Mouse (Mus musculus): ENCODE measurements around the gene Ak1.

Gene Ak1

DNA sequence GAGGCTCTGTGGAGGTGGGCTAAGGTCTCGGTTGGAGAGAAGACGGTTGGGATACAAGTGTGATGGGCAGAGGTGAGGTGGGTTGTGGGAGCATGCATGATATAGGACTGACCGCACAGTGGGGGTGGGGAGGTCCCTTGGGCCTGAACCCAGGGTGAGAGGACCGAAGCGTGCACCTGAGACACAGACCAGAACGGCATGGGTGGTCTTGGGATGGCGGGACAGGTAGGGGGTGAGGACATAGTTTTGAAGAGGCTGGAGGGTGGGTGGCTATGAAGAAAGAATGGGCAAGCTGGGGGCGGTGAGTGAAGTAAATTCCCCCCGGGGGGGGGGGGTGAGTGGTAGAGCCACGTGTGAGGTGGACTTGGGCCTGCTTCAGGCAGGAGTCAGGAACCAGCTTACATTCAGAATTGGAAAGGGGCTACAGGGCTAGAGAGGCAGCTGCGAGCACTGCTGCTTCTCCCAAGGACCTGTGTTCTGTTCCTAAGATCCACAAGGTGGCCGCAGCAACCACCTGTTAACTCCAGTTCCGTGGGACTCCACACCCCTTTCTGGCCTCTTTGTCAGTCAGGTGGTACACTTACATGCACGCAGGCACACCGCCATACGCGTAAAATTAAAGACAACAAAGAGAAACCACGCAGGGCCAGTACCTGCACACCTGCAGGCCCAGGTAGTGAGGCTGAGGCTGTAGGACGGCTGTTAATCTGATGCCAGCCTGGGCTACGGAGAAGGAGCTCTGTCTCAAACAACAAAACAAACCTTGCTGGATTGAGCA, 5.9 kb downstream of the Ak1 start:
- no peak for DNase-seq (ENCODE audit: low read depth, low spot score)

DNA sequence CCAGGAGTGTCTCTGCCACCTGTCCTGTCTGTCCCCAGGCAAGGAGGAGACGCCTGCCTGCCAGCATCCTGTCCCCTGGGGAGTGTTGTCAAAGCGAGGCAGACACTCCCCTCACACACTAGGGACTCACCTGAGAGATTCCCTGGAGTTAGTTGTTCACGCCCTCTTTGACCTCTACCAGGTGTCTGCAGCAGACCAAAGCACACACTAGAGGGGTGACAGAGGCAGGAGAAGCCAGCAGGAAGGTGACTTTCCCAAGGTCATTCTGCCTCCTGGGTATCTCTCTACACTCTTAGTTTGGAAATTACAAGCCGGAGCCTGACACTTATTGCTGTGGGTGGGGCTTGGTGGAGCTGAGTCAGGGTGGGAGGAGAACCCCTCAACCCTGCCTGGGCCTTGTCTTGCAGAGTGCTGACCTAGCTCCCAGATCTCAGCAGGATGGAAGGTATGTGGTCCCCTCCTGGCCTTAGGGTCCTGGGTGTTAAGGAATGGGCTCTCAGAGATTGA, 6.5 kb downstream of the Ak1 start:
- no peak for DNase-seq (ENCODE audit: low read depth, low spot score)

GRCm38 (mm10) chr2:32628729-32629128, 7.2 kb downstream of the Ak1 start:
- DNase-seq (ENCODE audit: low read depth, low spot score): no peak

DNA sequence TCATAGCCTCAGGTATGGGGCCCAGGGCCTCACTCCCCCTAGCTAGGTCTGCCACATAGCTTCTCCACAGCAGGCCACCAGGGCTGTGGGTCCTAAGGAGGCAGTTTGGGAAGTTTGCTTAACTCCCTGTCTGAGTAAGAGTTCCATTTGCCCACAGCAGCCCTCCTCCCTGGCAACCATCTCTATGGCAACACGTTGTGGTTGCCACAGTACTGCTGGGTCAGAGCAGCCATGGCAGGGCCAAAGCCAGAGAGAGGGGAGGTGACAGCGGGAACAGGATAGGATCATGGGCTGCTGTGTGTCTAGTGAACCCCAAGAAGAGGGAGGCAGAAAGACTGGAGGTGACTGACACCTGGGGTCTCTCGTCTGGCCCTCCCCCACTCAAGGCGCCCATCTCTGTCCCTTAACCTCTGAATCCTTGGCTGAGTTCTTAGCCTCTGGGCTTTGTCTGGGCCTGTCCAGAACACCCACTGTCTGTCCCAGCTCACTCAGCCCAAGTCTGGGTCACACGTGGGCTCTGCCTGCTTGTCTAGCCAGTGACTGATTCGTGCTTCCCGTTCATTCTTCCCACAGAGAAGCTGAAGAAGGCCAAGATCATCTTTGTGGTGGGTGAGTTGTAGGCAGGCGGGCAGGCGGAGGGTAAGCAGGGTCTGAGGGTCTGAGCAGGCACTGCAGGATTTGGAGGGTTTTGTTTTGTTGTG, 7.9 kb downstream of the Ak1 start:
- no peak for DNase-seq (ENCODE audit: low read depth, low spot score)

DNA sequence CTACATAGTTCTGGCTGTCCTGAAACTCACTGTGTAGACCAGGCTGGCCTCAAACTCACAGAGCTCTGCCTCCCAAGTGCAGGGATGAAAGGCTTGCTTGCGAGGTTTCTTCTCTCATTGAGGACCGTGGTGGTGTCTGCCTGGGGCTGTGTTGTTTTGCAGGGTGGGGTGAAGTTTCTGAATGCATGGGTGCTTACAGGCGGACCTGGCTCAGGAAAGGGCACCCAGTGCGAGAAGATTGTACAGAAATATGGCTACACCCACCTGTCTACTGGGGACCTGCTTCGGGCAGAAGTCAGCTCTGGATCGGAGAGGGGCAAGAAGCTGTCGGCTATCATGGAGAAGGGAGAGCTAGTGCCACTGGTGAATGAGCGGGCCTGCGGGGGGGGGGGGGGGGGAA, 8.5 kb downstream of the Ak1 start:
- DNase-seq (ENCODE audit: low read depth, low spot score): no peak

- DNase-seq (ENCODE audit: low read depth, low spot score): no peak
Observed at GRCm38 (mm10) chr2:32631046-32631445, 9.5 kb downstream of the Ak1 start.

- peak; percentile 75 for DNase-seq (ENCODE audit: low read depth, low spot score)
Observed at GRCm38 (mm10) chr2:32631737-32632394, 10.3 kb downstream of the Ak1 start.

DNA sequence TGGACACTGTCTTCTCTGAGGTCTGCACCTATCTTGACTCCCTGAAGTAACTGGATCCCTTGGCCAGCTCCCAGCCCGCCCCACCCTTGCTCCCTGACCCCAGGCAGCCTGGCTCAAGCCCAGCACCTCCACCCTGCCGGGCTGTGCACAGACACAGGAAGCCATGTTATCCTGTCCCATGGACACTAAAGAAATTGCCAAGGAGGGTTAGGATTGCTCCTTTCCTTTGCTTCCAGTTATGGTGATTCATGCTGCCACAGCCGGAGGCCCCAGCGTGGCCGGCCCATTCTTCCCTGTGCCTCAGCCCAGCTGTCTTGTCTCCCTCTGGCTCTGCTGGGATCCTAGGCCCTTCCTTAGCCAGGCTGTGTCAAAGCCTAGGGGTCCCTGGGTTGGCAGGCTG, 12.1 kb downstream of the Ak1 start:
- DNase-seq (ENCODE audit: low read depth, low spot score): no peak

DNA sequence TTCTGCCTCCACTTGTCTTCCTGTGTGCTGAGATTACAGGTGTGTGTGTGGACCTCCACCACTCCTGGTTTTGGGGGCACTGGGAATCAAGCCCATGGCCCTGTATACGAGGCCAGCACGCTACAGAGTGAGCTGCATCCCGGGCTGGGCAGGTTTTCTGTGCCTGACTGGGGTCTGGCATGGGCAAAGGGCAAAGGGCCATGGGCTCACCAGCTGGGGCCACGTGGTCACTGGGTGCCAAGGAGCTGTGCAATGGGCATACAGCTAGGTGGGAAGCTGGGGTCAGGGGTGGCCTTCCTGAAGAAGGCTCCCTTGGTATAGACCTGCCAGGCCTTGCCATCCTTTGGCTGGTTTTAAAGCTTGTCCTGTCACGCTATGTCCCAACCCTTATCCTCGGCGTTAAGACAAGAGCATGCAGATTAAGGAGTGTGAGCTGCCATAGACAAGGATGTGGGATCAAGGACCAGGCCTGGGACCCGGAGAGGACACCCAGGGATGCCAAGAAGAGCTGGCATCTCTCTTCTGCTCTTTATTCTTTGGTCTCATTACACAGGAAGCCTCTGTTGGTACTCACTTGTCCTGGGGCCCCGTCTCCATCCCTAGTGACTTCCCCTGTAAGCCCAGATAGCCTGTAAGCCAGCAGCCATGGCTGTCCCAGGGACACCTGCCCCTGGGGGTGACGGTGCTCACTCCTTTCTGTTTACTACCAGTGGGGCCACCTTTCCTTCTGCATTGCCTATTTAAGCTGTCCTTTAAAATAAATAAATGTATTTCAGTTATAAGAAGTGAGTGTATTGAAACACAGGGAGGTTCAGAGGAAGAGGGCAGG, 12.9 kb downstream of the Ak1 start:
- DNase-seq (ENCODE audit: low read depth, low spot score): no peak

- DNase-seq (ENCODE audit: low read depth, low spot score): no peak
Observed at GRCm38 (mm10) chr2:32636617-32637016, 15.1 kb downstream of the Ak1 start.

DNA sequence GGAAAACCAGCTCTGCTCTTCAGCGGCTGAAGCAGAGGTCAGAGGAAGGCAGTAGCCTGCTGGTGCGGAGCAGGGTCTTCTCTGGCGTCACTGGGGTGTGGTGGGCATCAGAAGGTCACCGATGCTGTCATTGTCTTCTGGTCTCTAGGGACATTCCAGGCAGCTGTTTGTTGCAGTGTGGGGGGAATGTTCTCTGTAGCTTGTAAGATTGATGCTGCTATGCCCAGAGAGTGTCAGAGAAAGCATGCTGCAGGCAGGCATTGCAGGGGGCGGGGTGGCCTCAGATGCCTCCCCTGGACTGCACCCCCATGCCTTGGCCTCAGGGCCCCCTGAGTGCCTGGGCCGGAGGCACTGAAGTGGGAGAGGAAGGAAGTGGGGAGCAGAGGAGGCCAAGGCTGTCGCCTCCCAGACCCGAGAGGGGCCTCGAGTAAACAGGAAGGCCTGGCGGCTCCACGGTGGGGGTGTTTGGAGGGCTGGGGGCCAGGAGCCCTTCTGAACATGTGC, 16.3 kb downstream of the Ak1 start:
- peak; percentile 43 for DNase-seq (ENCODE audit: low read depth, low spot score)

GRCm38 (mm10) chr2:32639632-32640031, 18.1 kb downstream of the Ak1 start:
- no peak for DNase-seq (ENCODE audit: low read depth, low spot score)

- no peak for DNase-seq (ENCODE audit: low read depth, low spot score)
Observed at GRCm38 (mm10) chr2:32640550-32641051, 19.0 kb downstream of the Ak1 start.

GRCm38 (mm10) chr2:32641810-32642209, 20.3 kb downstream of the Ak1 start:
- DNase-seq (ENCODE audit: low read depth, low spot score): no peak

DNA sequence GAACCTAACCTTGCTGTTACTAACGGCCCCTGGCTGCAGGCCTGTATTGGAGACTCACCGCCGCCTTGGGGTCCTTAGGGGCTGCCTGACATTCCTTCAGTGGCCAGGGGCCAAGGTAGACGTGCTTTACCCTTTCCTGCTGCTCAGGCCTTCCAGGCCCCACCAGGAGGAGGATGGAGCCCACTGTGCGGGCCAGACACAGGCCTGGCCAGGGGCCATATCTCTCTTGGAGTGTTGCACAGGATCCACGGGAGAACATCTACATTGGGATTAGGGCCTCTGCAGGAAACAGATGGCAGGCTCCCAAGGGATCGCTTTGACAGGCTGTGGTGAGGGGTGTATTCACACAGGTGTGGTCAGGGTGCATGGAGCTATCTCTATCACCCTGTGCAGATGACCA, 21.3 kb downstream of the Ak1 start:
- DNase-seq (ENCODE audit: low read depth, low spot score): no peak

DNA sequence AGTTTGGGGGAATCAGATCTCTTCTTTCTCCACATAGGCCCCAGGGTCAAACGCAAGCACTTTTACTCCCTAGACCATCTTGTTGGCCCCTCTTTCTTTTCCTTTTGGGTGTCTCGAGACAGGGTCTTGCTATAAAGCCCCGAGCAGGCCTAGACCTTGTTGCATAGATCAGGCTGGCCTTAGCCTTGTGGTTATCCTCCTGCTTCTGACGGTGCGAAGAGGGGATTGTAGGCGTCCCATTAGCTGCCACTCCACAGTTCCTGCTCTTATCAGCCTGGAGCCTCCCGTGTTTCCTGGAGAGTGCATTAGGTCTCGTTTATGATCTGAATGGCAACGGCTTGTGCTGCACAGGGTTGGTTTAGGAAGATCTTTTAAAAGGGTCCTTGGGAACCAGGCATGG, 22.5 kb downstream of the Ak1 start:
- no peak for DNase-seq (ENCODE audit: low read depth, low spot score)

GRCm38 (mm10) chr2:32644799-32645475, 23.4 kb downstream of the Ak1 start:
- no peak for DNase-seq (ENCODE audit: low read depth, low spot score)

DNA sequence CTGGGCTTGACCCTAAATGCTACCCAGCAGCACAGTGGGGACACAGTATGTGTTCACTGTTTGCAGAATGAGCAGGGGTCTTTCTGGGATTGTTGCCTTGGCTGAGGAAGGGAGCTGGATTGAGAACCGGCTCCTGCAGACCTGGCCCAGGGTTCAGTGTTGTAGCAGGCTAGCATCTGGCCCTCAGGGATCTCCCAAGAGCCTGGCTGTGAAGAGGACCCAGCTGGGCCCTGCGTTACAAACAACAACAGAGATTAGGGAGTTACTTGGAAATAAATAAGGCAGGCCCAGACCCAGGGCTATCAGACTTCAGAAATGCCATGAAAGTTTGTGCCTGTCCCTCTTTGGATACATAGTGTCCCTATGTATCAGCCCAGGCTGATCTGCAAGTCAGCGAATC, 24.1 kb downstream of the Ak1 start:
- no peak for DNase-seq (ENCODE audit: low read depth, low spot score)

DNA sequence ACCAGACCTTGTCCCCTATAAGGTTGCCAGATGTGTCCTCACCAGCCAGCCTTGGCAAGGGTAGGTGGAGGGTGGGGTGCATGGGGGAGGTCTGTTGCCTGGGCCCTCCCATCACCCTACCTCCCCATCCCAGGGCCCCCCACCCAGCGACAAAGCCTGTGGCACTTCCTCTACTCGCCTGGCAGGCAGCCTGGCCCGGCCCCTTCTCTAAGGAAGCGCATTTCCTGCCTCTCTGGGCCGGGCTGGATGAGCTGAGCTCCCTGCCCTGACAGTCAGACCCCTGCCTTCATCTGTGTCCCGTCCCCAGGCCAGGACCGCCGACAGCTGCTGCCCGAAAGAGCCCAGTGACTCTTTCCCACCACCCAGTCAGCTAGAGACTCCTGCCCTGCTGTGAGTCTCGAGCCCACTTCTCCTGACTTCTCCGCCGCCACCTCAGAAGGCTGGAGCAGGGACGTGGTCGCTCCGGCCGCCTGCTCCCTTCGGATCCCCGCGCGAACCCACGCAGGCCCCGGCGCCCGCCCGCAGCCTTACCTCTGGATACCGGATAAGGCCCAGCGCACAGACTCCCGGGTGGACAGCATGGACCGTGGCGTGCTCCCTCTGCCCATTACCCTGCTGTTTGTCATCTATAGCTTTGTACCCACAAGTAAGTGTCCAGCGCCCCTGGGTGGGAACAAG, 25.0 kb downstream of the Ak1 start, which contains the start of gene Eng:
TSS of gene Eng (plus strand) at position 217 of the 678 bp plus-strand sequence.
- DNase-seq (ENCODE audit: low read depth, low spot score): no peak

DNA sequence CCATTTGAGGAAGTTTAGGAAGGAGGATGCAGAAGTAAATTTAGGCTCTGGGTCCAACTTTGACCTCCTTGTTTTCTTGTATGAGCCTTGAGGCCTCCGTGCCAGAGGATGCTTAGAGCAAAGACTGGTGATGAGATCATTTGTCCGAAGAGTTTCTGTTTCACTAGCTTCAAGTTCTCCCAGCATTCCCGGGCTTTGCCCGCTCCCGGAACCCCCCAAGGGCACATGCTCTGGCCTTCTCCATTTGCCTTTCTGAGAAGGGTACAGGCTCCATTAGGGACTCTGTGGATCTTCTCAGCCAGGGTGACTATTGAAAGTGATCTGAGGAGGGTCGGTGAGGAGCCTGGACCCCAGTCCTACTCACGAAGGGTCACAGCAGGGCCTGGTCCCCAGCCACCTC, 25.8 kb downstream of the Ak1 start:
- no peak for DNase-seq (ENCODE audit: low read depth, low spot score)

Data from A20 (cell line).